Mouse (Mus musculus) central nervous system, embryonic 11.5 days (tissue): ENCODE data around the gene Gsg1l2. TPM values are rescaled to one million over a fixed set of nuclear protein-coding genes. Genes with fewer than 3 reads are reported as not detected.

Source experiments
- polyA plus RNA-seq: library from polyadenylated mRNA; depleted of rRNA; stranded (reverse); fragments of >200 nt; gene quantifications from 2 replicates; pipeline ENCODE4 v1.2.3, GENCODE M21; 2012; rRNA removed

Gsg1l2 gene
- not detected in 2 replicates for polyA plus RNA-seq

GRCm38 (mm10) chr11:67774379-67774778 lies at the start of gene Gsg1l2:
Gene Gsg1l2, plus strand, starts transcription at chr11:67774608.

GRCm38 (mm10) chr11:67771053-67771452 lies 3.4 kb upstream of the Gsg1l2 start, which contains the start of gene Glp2r:
Gene Glp2r, minus strand, starts transcription at chr11:67771153.

GRCm38 (mm10) chr11:67797931-67798330 lies 23.5 kb downstream of the Gsg1l2 start, which contains the start of gene Dhrs7c:
Gene Dhrs7c, plus strand, starts transcription at chr11:67798187.

Other genes starting within 250 kb of the Gsg1l2 start
- gene Rcvrn, start 79.3 kb upstream of the Gsg1l2 start, polyA plus RNA-seq = 0.07 TPM in 1 of 2 replicates, not detected in the other
- gene Glp2r, start 3.5 kb upstream of the Gsg1l2 start, polyA plus RNA-seq = 0.02 TPM in 2 replicates
- gene Dhrs7c, start 23.6 kb downstream of the Gsg1l2 start, polyA plus RNA-seq = 0.05 and 1.3 TPM in 2 replicates
- gene Usp43, start 147.5 kb downstream of the Gsg1l2 start, polyA plus RNA-seq = 1.1 and 1.2 TPM in 2 replicates
- 0.55 and 0.65 TPM in 2 replicates for gene Cfap52, start 191.0 kb downstream of the Gsg1l2 start, polyA plus RNA-seq
- gene Stx8, start 191.6 kb downstream of the Gsg1l2 start, polyA plus RNA-seq = 29.1 and 42.9 TPM in 2 replicates